Mouse (Mus musculus): ENCODE measurements around the gene Zdhhc7. TPM values are rescaled to one million over a fixed set of nuclear protein-coding genes. Genes with fewer than 3 reads are reported as not detected.

Zdhhc7 gene
- polyA plus RNA-seq, 1 experiment from 2014 or later: 30.3 TPM

DNA sequence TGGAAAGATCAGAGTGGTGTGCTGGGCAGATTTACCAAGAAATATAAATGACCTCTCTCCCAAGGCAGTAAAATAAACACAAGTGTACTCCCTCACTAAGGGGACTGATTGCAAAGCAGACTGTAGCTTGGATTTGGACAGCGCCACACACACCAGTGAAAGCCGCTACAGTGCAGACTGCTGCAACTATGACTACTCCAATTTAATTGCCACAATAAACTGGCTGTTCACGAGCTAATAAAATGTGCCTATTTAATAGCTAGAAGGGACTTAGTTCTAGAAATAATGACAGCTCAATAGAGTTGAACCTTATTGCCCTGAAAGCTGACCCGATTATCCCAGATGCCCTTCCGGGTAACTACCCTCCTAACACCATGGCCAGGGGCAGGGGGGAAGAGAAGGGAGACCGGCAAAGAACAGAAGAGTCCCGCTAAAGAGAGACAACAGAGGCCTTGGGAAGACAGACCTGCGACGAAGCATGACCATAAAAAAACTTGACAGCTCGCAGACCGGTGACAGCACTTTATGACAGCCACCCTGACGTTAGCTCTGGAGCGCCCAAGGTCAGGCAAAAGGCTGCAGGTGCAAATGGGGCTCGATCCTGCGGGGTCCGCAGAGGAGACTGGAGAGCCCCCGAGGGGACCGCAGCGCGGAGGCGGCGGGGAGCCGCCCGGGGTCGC, 754 bp downstream of the Zdhhc7 start:
- Histone ChIP-seq H3K4me1 (replicated peaks; ENCODE audit: insufficient read depth, low read length) (peaks cover 12% of the 10 kb centered on the region), H3K27me3 (ENCODE audit: insufficient read depth, low read length) (no peaks in the 10 kb centered on the region), H3K36me3 (ENCODE audit: insufficient read depth, low read length) (no peaks in the 10 kb centered on the region), H3K9ac (ENCODE audit: low read depth, low read length) (peak overlapping the region; percentile 89), H3K27ac (peak overlapping the region; percentile 89), H3K9me3 (replicated peaks; ENCODE audit: low read length) (no peaks in the 10 kb centered on the region), H3K4me3 (replicated peaks; ENCODE audit: low read depth, low read length) (peak overlapping the region; percentile 97), H3K4me2 (ENCODE audit: low read length) (peak overlapping the region; percentile 95)
- no peak for TF ChIP-seq CTCF (IDR thresholded peaks at IDR 0.05; ENCODE audit: low read depth)
- peak; percentile 40 for DNase-seq (ENCODE audit: low spot score)
- WGBS: 2% methylated on average over 25 of the region's 25 CpGs
- ATAC-seq (replicated peaks; ENCODE audit: low FRiP score, low read depth): peak; percentile 8; the same call in 1 of the 2 replicates

DNA sequence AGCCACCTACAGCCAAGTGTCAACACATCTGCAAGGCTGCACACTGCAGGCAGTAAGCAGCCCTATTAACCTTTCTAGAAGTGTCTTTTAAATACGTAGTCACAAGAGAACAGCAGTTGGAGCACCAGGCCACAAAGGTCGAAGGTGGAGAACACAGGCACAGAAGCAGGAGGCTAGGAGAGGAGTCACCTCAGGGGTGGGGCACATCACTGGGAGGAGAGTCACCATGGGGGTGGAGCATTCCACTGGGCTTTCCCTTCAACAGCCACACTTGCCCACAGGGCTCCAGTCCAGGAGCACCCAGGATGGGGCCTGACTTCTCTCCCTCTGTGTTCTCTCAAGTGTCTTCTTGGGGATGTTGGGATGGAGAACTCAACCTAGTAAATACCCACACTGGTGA, 4.8 kb downstream of the Zdhhc7 start:
- no peak for DNase-seq (ENCODE audit: low spot score)
- peaks cover 6% of the 10 kb centered on the region; the same call in 1 of the 2 replicates for H3K4me1 ChIP-seq (replicated peaks; ENCODE audit: insufficient read depth, low read length)
- H3K9ac ChIP-seq (ENCODE audit: low read depth, low read length): no peak overlapping the region
- peaks cover 13% of the 10 kb centered on the region; the same call in 1 of the 2 replicates for H3K36me3 ChIP-seq (ENCODE audit: insufficient read depth, low read length)
- no peak overlapping the region for H3K4me2 ChIP-seq (ENCODE audit: low read length)
- H3K27ac ChIP-seq: no peak overlapping the region
- H3K27me3 ChIP-seq (ENCODE audit: insufficient read depth, low read length): no peaks in the 10 kb centered on the region
- ATAC-seq (replicated peaks; ENCODE audit: low FRiP score, low read depth): no peak
- no peaks in the 10 kb centered on the region for H3K9me3 ChIP-seq (replicated peaks; ENCODE audit: low read length)
- no peak for TF ChIP-seq CTCF (IDR thresholded peaks at IDR 0.05; ENCODE audit: low read depth)
- 68% methylated on average over 2 of the region's 2 CpGs for WGBS
- no peak overlapping the region for H3K4me3 ChIP-seq (replicated peaks; ENCODE audit: low read depth, low read length)

DNA sequence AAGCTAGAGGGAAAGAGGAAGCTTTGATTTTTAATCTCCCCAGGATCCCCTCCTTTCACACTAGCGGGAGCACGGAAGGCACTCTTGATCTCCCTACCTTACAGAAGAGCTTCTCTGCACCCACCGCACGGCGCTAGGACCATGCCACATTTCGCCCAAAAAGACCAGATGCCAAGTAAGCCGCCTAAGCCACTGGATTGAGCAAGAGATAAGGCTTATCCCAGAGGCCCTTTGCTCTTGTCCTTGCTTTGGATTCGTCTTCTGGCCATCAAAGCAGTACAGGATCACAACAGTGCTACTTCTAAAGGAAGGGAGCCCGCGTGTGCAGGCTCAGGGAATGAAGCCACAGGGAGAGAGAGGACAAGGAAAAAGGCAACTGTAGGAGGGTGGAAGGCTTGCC, 6.5 kb downstream of the Zdhhc7 start:
- H3K4me3 ChIP-seq (replicated peaks; ENCODE audit: low read depth, low read length): no peak overlapping the region
- TF ChIP-seq CTCF (IDR thresholded peaks at IDR 0.05; ENCODE audit: low read depth): no peak
- H3K9ac ChIP-seq (ENCODE audit: low read depth, low read length): no peak overlapping the region
- no peak for ATAC-seq (replicated peaks; ENCODE audit: low FRiP score, low read depth)
- peaks cover 25% of the 10 kb centered on the region for H3K36me3 ChIP-seq (ENCODE audit: insufficient read depth, low read length)
- no peaks in the 10 kb centered on the region for H3K27me3 ChIP-seq (ENCODE audit: insufficient read depth, low read length)
- H3K27ac ChIP-seq: no peak overlapping the region
- DNase-seq (ENCODE audit: low spot score): no peak
- H3K4me2 ChIP-seq (ENCODE audit: low read length): no peak overlapping the region
- H3K9me3 ChIP-seq (replicated peaks; ENCODE audit: low read length): no peaks in the 10 kb centered on the region
- H3K4me1 ChIP-seq (replicated peaks; ENCODE audit: insufficient read depth, low read length): peaks cover under 1% of the 10 kb centered on the region; the same call in 1 of the 2 replicates
- WGBS: 88% methylated on average over 10 of the region's 10 CpGs

DNA sequence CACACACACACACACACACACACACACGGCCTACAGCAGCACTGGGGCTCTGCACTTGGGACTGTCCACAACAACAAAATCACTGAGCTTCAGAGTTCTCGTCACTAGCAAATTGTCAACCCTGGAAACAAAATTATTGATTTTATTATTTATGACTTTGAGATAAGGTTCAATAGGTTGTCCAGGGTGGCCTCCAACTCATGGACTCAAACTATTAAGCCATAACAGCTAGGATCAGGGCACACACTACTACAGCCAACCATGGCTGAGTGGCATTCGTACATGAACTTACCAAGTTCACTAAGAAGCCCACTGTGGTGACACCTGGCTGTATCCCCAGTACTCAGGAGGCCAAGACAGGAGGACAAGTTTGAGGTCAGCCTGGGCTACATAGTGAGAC, 8.2 kb downstream of the Zdhhc7 start:
- no peak for DNase-seq (ENCODE audit: low spot score)
- no peak for ATAC-seq (replicated peaks; ENCODE audit: low FRiP score, low read depth)

DNA sequence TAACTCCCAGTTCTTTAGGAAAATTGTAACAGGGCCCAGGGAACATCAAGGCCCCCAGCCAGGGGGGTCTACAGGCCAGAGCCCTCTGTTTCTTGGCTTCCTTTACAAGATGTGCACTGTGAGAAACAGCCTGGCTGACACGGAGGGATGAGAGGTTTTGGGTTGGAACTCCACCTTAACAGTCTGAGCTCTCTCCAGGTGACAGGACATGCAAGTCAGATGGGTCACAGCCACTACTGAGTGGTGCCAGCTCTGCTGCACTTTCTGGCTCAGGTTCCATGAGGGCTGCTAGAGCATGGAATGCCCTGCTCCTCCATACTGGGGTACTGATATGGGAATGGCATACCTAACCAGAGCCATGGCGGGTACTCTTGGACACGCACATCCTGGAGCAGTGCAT, 10.2 kb downstream of the Zdhhc7 start:
- peaks cover 46% of the 10 kb centered on the region for H3K36me3 ChIP-seq (ENCODE audit: insufficient read depth, low read length)

More for the DNA sequence above, 8.2 kb downstream of the Zdhhc7 start:
- Histone ChIP-seq H3K4me2 (ENCODE audit: low read length) (no peak overlapping the region), H3K36me3 (ENCODE audit: insufficient read depth, low read length) (peaks cover 31% of the 10 kb centered on the region), H3K4me1 (replicated peaks; ENCODE audit: insufficient read depth, low read length) (no peaks in the 10 kb centered on the region), H3K9ac (ENCODE audit: low read depth, low read length) (no peak overlapping the region), H3K27me3 (ENCODE audit: insufficient read depth, low read length) (no peaks in the 10 kb centered on the region), H3K9me3 (replicated peaks; ENCODE audit: low read length) (no peaks in the 10 kb centered on the region), H3K4me3 (replicated peaks; ENCODE audit: low read depth, low read length) (no peak overlapping the region), H3K27ac (no peak overlapping the region)
- WGBS: 100% methylated on average over 3 of the region's 3 CpGs
- TF ChIP-seq CTCF (IDR thresholded peaks at IDR 0.05; ENCODE audit: low read depth): no peak

DNA sequence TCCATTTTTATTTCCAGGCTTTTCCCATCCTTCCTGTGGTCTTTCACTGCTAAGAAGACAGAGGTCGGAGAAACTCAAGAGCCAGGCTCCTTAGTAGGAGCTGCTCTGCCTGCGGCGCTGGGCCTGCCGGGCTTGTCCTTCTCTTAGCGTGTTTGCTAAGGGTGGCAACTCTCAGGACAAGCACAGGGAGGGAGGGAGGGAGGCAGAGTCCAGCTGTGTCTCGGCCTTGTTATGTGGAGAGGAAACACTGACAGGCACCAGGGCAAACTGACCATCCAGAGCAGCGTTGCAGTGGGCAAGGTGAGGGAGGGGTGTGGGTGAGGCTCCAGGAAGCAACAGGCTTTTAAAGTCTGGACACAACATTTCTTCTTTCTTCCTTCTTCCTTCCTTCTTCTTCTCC, 11.8 kb downstream of the Zdhhc7 start:
- Histone ChIP-seq H3K4me2 (ENCODE audit: low read length) (no peak overlapping the region), H3K36me3 (ENCODE audit: insufficient read depth, low read length) (peaks cover 57% of the 10 kb centered on the region), H3K9ac (ENCODE audit: low read depth, low read length) (no peak overlapping the region), H3K27ac (no peak overlapping the region), H3K9me3 (replicated peaks; ENCODE audit: low read length) (no peaks in the 10 kb centered on the region), H3K4me3 (replicated peaks; ENCODE audit: low read depth, low read length) (no peak overlapping the region), H3K27me3 (ENCODE audit: insufficient read depth, low read length) (no peaks in the 10 kb centered on the region), H3K4me1 (replicated peaks; ENCODE audit: insufficient read depth, low read length) (no peaks in the 10 kb centered on the region)
- TF ChIP-seq CTCF (IDR thresholded peaks at IDR 0.05; ENCODE audit: low read depth): no peak
- no peak for DNase-seq (ENCODE audit: low spot score)
- 79% methylated on average over 7 of the region's 7 CpGs for WGBS
- no peak for ATAC-seq (replicated peaks; ENCODE audit: low FRiP score, low read depth)

More for the DNA sequence above, 10.2 kb downstream of the Zdhhc7 start:
- DNase-seq (ENCODE audit: low spot score) (no peak), ATAC-seq (replicated peaks; ENCODE audit: low FRiP score, low read depth) (no peak)
- H3K4me3 ChIP-seq (replicated peaks; ENCODE audit: low read depth, low read length): no peak overlapping the region
- 93% methylated on average over 3 of the region's 3 CpGs for WGBS
- no peak overlapping the region for H3K4me2 ChIP-seq (ENCODE audit: low read length)
- H3K27me3 ChIP-seq (ENCODE audit: insufficient read depth, low read length): no peaks in the 10 kb centered on the region
- H3K27ac ChIP-seq: no peak overlapping the region
- H3K9me3 ChIP-seq (replicated peaks; ENCODE audit: low read length): no peaks in the 10 kb centered on the region
- no peak overlapping the region for H3K9ac ChIP-seq (ENCODE audit: low read depth, low read length)
- no peak for TF ChIP-seq CTCF (IDR thresholded peaks at IDR 0.05; ENCODE audit: low read depth)
- no peaks in the 10 kb centered on the region for H3K4me1 ChIP-seq (replicated peaks; ENCODE audit: insufficient read depth, low read length)

Data from kidney, postnatal 0 days (tissue).